Mouse (Mus musculus) olfactory bulb, adult 2 months (tissue): ENCODE results near the gene Msantd3. TPM values are rescaled to one million over a fixed set of nuclear protein-coding genes. Genes with fewer than 3 reads are reported as not detected.

Source experiments
- H3K27ac ChIP-seq: fragments of 200-500 bp; 2 replicates; pipeline ENCODE4 v1.5.1; 2012; ENCODE audit warnings: low read depth, low read length; ENCODE audit not compliant: insufficient read depth
- H3K4me1 ChIP-seq: fragments of 200-500 bp; 2 replicates; pipeline ENCODE4 v1.6.1; 2012; ENCODE audit warnings: low read length; ENCODE audit not compliant: control insufficient read depth, insufficient read depth
- H3K4me3 ChIP-seq: fragments of 200-500 bp; 2 replicates; pipeline ENCODE4 v1.5.1; 2012; ENCODE audit warnings: mild to moderate bottlenecking, low read depth, low read length, moderate library complexity; ENCODE audit not compliant: insufficient read depth
- CTCF ChIP-seq: fragments of 200-500 bp; IDR thresholded peaks from 2 replicates; pipeline ENCODE4 v1.5.1; 2012; ENCODE audit warnings: low read depth, mild to moderate bottlenecking, low read length, moderate library complexity; ENCODE audit not compliant: insufficient read depth
- POLR2A ChIP-seq: fragments of 200-500 bp; IDR thresholded peaks from 2 replicates; pipeline ENCODE4 v1.6.1; 2012; ENCODE audit warnings: mild to moderate bottlenecking, low read depth, low read length, moderate library complexity; ENCODE audit not compliant: insufficient read depth
- WGBS: fragments of 180-500 bp; shearing (Covaris S2); methylation state at CpG from one replicate; pipeline ENCODE4 v1.1.7; 2018; 5-methylcytosine and 5-hydroxymethylcytosine counted together
- polyA plus RNA-seq: library from polyadenylated mRNA; stranded (reverse); fragments of >200 nt; gene quantifications from 2 replicates; pipeline ENCODE4 v1.2.4, GENCODE M21; 2012; ENCODE audit warnings: low replicate concordance; ENCODE audit not compliant: missing spikeins, insufficient read depth, insufficient read length

The Msantd3 gene
- polyA plus RNA-seq, 1 experiment = not detected

DNA sequence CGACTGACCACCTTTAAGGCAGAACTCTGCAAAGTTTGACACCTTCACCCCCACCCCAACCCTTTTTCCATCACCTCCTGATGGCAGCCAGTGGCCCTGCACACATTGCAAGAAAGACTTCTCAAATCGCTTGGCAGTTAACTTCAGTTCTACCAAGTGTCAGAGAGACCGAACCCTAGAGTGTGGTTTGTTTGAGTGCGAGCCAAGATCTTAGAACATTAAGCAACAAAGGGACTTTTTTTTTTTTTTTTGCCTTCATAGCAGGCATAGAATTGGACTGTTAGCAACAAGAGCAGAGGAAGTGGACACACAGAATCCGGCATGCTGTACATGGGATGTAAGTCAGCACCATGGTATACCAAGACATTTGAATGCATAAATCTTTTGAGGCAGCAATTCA lies 9.9 kb downstream of the Msantd3 start:
- H3K27ac ChIP-seq = no peak overlapping the region
- H3K4me1 ChIP-seq = peaks cover 23% of the 10 kb centered on the region
- no peak overlapping the region for H3K4me3 ChIP-seq
- TF ChIP-seq POLR2A = no peak
- no peak for TF ChIP-seq CTCF
- 72% methylated on average over 5 of the region's 5 CpGs for WGBS

DNA sequence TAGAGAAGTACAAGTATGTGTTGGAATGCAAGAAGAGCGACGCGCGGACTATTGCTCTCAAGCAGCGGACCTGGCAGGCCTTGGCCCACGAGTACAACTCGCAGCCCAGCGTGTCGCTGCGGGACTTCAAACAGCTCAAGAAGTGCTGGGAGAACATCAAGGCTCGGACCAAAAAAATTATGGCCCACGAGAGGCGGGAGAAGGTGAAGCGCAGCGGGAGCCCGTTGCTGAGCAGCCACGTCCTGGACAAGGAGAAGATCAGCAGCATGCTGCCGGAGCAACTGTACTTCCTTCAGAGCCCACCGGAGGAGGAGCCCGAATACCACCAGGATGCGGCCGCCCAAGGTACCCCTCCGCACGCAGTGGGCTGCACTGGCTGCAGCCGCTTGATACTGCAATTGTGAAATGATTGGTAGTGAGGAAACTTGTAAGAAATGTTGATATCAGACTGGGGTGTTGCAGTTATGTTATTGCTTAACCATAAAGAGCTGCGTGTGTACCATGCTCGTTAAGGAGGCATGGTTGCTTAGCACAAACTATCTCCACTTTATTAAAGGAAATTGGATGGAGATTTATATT lies 12.8 kb downstream of the Msantd3 start:
- 91% methylated on average over 27 of the region's 27 CpGs for WGBS
- H3K27ac ChIP-seq = no peak overlapping the region
- TF ChIP-seq CTCF (no peak), POLR2A (no peak)
- peaks cover 15% of the 10 kb centered on the region for H3K4me1 ChIP-seq
- no peak overlapping the region for H3K4me3 ChIP-seq

DNA sequence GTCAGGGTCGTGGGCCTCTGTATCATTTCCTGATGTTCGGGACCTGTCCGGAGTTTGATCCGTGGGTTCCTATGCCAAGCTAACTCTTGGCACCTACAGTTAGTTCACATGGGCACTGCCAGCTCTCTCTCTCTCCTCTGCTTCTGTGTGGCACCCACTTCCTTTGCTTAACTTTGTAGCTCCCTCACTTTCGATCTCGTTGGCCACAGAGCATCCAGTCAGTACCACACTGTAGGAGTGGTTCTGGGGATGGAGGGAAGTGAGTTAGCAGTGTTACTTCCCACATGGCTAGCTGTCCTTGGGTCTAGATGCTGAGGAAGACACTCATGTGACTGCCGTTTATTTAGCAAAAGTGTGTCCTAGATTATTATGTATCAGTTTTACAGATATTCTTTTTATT lies 14.4 kb downstream of the Msantd3 start:
- TF ChIP-seq CTCF (no peak), POLR2A (no peak)
- peaks cover 12% of the 10 kb centered on the region for H3K4me1 ChIP-seq
- H3K4me3 ChIP-seq = no peak overlapping the region
- 71% methylated on average over 7 of the region's 7 CpGs for WGBS
- no peak overlapping the region for H3K27ac ChIP-seq

DNA sequence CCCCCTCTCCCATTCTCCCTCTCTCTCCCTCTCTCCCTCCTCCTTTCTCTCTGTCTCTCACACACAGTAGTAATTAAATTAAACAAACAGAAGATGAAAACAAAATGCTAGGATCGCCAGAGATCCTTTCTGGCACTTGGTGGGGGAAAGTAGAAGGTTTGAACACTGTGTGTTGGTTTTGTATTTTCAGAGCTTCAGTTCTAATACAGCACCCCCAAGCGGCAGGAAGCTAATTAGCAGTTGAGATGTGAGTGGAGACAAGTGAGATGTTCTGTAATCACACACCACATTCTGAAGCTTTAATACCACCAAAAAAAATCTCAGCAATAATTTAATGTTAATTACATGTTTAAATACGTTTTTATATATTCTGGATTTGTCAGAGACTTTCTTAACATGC lies 16.0 kb downstream of the Msantd3 start:
- 6% methylated on average over 3 of the region's 3 CpGs for WGBS

DNA sequence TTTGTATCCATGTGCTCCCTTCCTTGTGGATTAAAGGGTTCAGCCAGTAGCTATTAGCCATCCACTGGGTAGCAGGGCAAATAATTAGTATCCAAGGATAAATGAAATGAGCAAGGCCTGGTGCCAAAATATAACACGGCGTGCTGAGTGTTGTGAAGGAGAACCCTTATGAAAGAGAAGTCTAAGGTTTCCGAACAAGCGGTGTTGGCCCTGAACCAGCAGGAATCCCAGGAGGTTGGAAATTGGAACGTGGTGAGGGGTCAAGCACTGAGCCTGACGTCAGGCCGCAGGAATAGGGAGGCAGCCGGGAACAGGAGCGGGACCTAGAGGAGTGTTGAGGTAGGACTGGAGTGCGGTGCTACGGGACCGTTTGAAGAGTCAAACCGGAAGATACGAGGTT lies 19.9 kb downstream of the Msantd3 start:
- Histone ChIP-seq H3K4me3 (no peak overlapping the region), H3K27ac (no peak overlapping the region), H3K4me1 (peaks cover 14% of the 10 kb centered on the region)
- TF ChIP-seq CTCF (no peak), POLR2A (no peak)
- WGBS = 64% methylated on average over 14 of the region's 14 CpGs

More for the DNA sequence above, 16.0 kb downstream of the Msantd3 start:
- Histone ChIP-seq H3K27ac (no peak overlapping the region), H3K4me3 (no peak overlapping the region), H3K4me1 (peaks cover 21% of the 10 kb centered on the region)
- TF ChIP-seq POLR2A (no peak), CTCF (no peak)

DNA sequence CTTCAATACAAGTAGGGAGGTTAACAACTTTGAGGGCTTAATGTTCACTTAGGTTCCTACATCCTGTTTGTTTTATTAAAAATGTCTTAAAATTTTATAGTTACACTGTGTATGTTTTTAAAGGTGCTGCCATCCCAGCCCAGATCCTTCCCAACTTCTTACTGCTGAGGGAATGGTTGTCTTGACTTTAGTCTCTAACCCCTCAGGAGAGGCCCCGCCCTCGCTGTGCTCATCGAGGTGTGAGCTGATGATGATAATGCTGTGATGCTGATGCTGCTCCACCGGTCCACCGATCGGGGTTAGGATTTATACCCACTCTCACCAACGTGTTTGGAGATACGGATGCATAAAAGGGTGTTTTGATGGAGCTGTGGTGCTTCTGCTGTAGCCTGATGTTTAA lies 22.1 kb downstream of the Msantd3 start:
- Histone ChIP-seq H3K4me3 (no peak overlapping the region), H3K4me1 (peaks cover 9% of the 10 kb centered on the region), H3K27ac (no peak overlapping the region)
- 89% methylated on average over 8 of the region's 8 CpGs for WGBS
- TF ChIP-seq CTCF (no peak), POLR2A (no peak)

DNA sequence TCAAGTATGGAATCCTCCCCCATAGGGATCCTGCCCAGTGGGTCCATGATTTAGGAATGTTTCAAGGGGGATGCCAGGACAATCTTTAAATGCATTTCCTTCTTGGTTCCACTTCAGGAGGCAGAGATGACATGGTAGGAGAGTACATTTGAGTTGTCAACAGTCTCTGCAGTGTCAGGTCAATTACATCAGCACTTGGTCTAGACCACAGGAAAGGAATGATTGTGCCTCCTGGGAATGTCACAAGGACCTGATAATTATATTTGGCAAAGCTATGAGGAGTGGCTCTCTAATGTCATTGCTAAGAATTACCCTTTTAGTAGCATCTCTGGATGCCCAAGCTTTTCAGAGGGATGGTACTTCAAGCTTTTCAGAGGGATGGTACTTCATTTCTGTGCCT lies 25.2 kb downstream of the Msantd3 start:
- TF ChIP-seq POLR2A = no peak
- no peak for TF ChIP-seq CTCF
- Histone ChIP-seq H3K4me1 (peaks cover 5% of the 10 kb centered on the region), H3K4me3 (no peak overlapping the region), H3K27ac (no peak overlapping the region)

DNA sequence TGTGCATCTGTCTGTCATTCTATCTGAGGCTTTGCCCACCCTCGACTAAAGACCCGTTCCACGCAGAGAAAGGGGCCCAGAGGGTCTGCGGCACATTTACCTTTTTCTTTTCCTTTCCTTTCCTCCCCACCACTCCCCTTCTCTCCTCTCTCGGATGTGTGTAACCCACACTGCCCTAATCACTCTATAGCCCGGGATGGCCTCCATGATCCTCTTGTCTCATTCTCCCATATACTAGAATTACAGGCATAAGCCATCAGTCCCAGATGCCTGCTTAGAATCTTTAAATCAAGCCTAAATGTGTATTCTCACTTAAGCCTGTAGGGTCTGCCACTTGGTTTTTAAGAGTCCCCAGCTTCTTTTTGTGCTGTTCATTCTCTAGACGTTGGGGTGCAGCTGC lies 36.6 kb downstream of the Msantd3 start:
- WGBS = 90% methylated on average over 7 of the region's 7 CpGs
- TF ChIP-seq CTCF (no peak), POLR2A (no peak)
- Histone ChIP-seq H3K4me1 (peaks cover 3% of the 10 kb centered on the region; the same call in 1 of the 2 replicates), H3K4me3 (no peak overlapping the region), H3K27ac (no peak overlapping the region)

DNA sequence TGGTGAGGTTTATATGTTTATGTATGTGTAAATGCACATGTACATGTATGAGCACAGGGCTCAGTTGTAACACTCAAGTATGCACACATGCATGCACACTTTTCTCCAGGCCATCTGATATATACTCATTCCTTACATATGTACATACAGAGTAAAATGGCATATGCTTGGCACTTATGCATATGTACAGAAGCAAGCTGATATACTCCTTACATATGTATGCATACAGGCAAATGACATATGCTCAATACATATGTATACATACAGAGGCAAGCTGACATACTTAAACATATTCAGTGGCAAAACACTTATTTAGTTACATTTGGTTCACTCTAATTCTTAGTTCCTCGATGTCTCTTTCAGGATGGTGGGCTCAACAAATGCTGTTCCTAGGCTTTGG lies 38.1 kb downstream of the Msantd3 start:
- no peak for TF ChIP-seq POLR2A
- TF ChIP-seq CTCF = no peak
- WGBS = 92% methylated on average over 1 of the region's 1 CpGs
- H3K4me3 ChIP-seq = no peak overlapping the region
- H3K4me1 ChIP-seq = peaks cover 6% of the 10 kb centered on the region; the same call in 1 of the 2 replicates
- no peak overlapping the region for H3K27ac ChIP-seq

DNA sequence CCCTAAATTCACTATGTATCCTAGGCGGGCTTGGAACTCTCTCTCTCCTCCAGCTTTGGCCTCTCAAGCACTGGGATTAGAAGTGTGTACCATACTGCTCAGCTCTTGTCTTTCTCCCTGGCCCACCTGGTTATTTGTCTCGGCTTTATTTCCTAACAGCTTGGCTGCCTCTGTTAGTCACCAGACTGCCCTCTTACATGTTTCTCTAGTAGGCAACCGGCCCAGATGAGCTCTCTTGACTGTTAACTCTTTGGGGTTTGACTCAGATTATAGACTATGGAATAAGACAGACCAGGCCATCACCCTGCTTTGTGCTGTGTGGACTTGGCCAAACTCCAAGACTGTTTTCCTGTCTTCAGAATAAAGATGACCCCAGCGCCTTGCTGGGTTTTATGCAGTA lies 38.7 kb downstream of the Msantd3 start:
- TF ChIP-seq POLR2A (no peak), CTCF (no peak)
- H3K27ac ChIP-seq = no peak overlapping the region
- H3K4me1 ChIP-seq = peaks cover 6% of the 10 kb centered on the region; the same call in 1 of the 2 replicates
- no peak overlapping the region for H3K4me3 ChIP-seq
- 64% methylated on average over 4 of the region's 4 CpGs for WGBS
